Mouse (Mus musculus): ENCODE results near the gene Snx9. TPM values are rescaled to one million over a fixed set of nuclear protein-coding genes. Genes with fewer than 3 reads are reported as not detected.

The Snx9 gene
- total RNA-seq, 2 experiments from 2014 or later = 21.4 to 22.6 TPM

DNA sequence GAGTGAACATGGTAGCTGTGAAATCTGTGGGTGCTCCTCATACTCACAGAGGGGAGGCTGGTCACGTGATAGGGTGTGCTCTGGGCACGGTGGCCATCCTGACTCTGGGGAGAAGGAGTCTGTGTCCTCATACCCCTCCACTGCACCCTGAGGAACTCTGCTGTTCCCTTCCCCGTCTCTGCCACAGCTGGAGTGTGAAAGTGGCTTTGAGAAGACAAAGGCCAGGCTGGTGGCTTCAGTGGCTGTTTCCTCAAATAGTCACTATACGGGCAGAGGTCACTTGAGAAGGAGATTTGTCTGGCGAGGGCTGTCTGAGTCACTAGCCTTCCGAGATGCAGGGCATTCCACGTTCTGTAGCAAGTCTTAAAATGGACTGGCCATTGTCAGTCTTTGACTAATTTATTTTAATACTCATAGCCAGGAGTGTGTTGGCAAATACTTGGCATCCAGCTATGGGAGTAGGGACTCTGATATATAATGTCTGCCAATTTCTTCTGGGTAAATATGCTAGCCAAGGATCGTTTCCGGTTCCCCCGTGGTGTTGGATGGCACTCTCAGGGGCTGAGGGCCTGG lies 137.5 kb downstream of the Snx9 start:
- no peak for DNase-seq
- intact Hi-C loops (cut with DNase I) = no loop called here

- DNase-seq = no peak
- intact Hi-C loops (cut with DNase I) = loop anchor here (5.0 kb wide), 1 partner anchor 39 kb away; the partner anchor contains the start of gene Synj2
These were observed 139.7 kb downstream of the Snx9 start for GRCm38 (mm10) chr17:5980860-5981259.

Other genes with a start within 250 kb of the Snx9 start
- gene Synj2, start 100.0 kb downstream of the Snx9 start, total RNA-seq (2021) = 10 to 100 TPM; 27.2 to 47.5 TPM
- gene Serac1, start 238.4 kb downstream of the Snx9 start, total RNA-seq (2021) = 1 to 10 TPM; 4.5 to 5.2 TPM
- 10 to 100 TPM; 43.0 to 46.0 TPM for gene Gtf2h5, start 238.5 kb downstream of the Snx9 start, total RNA-seq (2021)

Data from gastrocnemius, postnatal 36 days (tissue).